Mouse (Mus musculus) kidney, embryonic 14.5 days (tissue): ENCODE data around the gene Samd9l. TPM values are rescaled to one million over a fixed set of nuclear protein-coding genes. Genes with fewer than 3 reads are reported as not detected.
"Not testable (repeated sequence)": the region's sequence is repeated elsewhere in the genome, so short reads cannot be mapped to it uniquely, and the experiment has no call there.

Source experiments
- ATAC-seq: fragments of 200-750 bp; cut with Nextera tagmentation; 2 replicates; pipeline ENCODE4 v1.8.0; 2017; ENCODE audit warnings: moderate number of reproducible peaks, mild to moderate bottlenecking, moderate TSS enrichment, moderate library complexity; ENCODE audit not compliant: low FRiP score, low TSS enrichment
- H3K27ac ChIP-seq: fragments of 300-500 bp; sonication (generic); 2 replicates; pipeline ENCODE4 v1.5.1; 2014; ENCODE audit warnings: low read depth, mild to moderate bottlenecking, low read length, moderate library complexity, mixed read lengths
- H3K27me3 ChIP-seq: fragments of 300-500 bp; sonication (generic); 2 replicates; pipeline ENCODE4 v1.6.1; 2014; ENCODE audit warnings: mild to moderate bottlenecking, low read length; ENCODE audit not compliant: control insufficient read depth, insufficient read depth
- H3K36me3 ChIP-seq: fragments of 300-500 bp; sonication (generic); 2 replicates; pipeline ENCODE4 v1.6.1; 2014; ENCODE audit warnings: low read length, mixed read lengths; ENCODE audit not compliant: control insufficient read depth, insufficient read depth
- H3K4me1 ChIP-seq: fragments of 300-500 bp; sonication (generic); 2 replicates; pipeline ENCODE4 v1.6.1; 2014; ENCODE audit warnings: low read length, mixed read lengths; ENCODE audit not compliant: control insufficient read depth, insufficient read depth
- H3K4me2 ChIP-seq: fragments of 300-500 bp; sonication (generic); replicated peaks from 2 replicates; pipeline ENCODE4 v1.6.1; 2014; ENCODE audit warnings: low read depth, mild to moderate bottlenecking, low read length
- H3K4me3 ChIP-seq: fragments of 300-500 bp; sonication (generic); 2 replicates; pipeline ENCODE4 v1.5.1; 2014; ENCODE audit warnings: mild to moderate bottlenecking, low read length
- H3K9ac ChIP-seq: fragments of 300-500 bp; sonication (generic); 2 replicates; pipeline ENCODE4 v1.6.1; 2014; ENCODE audit warnings: low read depth, mild to moderate bottlenecking, low read length, moderate library complexity
- H3K9me3 ChIP-seq: fragments of 300-500 bp; sonication (generic); 2 replicates; pipeline ENCODE4 v1.6.1; 2016; ENCODE audit warnings: low read length; ENCODE audit not compliant: control insufficient read depth
- WGBS: fragments of 180-500 bp; shearing (Covaris S2); extraction: QIAGEN DNeasy Blood & Tissue Kit; methylation state at CpG from one replicate; pipeline ENCODE4 v1.1.7; 2014; 5-methylcytosine and 5-hydroxymethylcytosine counted together
- polyA plus RNA-seq: library from polyadenylated mRNA; unstranded; fragments of >200 nt; fragmentation: Nextera tagmentation; extraction: Ambion mirVana; gene quantifications from 2 replicates; pipeline ENCODE4 v1.2.1, GENCODE M21; 2014

The Samd9l gene
- polyA plus RNA-seq = 4.7 and 8.2 TPM in 2 replicates

DNA sequence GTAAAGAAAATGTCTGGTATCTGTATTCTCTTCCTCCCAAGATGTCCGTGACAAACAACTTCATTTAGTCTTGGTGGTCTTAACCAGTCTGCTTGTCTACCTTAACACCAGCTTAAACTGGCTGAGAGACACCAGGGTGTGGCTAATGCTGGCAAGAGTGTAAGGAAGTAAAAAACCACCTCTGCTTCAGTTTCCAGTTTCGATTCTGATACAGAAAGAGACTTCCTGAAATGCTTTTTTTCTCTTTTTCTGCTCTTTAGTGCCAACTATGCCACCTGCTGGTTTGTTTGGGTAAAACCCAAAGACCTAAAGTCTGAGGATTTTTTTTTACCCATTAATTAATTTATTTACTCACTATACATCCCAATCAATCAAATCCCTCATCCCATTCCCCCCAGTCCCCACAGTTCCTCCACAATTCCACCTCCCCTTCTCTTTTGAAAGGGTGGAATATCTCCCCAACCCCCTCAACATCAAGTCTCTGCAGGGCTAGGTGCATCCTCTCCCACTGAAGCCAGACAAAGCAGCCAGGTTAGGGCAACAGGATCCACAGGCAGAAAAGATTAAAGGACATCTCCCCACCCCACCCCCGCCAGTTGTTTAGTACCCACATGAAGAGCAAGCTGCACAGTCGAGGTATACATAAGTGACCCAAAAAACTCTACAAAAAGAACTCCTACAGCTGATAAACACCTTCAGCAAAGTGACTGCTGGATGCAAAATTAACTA is at the start of gene Samd9l:
Samd9l (minus strand) TSS at position 233 of the 729 bp plus-strand sequence.
- 40% methylated on average over 4 of the region's 4 CpGs for WGBS
- not testable (repeated sequence) for H3K9ac ChIP-seq, H3K4me1 ChIP-seq, ATAC-seq, H3K27ac ChIP-seq, H3K27me3 ChIP-seq, H3K9me3 ChIP-seq, H3K36me3 ChIP-seq, H3K4me3 ChIP-seq
- 0 out of 2 replicates have a peak within 1 kb of the TSS, but pooled peaks have one; percentile 15 for H3K4me2 ChIP-seq

GRCm38 (mm10) chr6:3447404-3447803 is 48.0 kb upstream of the Samd9l start:
- H3K4me1 ChIP-seq = no peaks in the 10 kb centered on the region
- no peak overlapping the region for H3K4me3 ChIP-seq
- H3K27me3 ChIP-seq = no peaks in the 10 kb centered on the region
- H3K4me2 ChIP-seq = no peak overlapping the region
- no peaks in the 10 kb centered on the region for H3K36me3 ChIP-seq
- H3K9ac ChIP-seq = no peak overlapping the region
- no peak overlapping the region for H3K27ac ChIP-seq
- peak; percentile 80 for ATAC-seq
- WGBS = 6% methylated on average over 5 of the region's 5 CpGs
- H3K9me3 ChIP-seq = no peaks in the 10 kb centered on the region

DNA sequence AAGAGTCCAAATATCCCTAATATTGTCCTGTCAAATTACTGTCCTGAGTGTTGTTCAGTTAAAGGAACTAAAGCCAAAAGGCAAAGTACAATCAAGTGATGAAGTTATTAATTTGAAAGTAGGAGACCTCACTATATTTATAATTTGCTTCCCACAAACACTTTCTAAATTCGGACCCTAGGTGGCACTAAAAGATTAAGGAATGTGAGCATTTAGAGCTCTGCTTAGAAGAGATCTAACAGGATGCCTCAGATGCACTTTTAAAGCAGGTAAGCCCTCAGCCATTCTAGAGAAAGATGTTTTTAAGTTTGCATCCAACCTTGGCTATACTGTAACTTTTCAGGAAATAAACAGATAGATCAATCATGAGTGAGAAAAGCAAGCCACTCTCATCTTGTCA is 44.5 kb upstream of the Samd9l start:
- no peak overlapping the region for H3K4me2 ChIP-seq
- H3K9me3 ChIP-seq = no peaks in the 10 kb centered on the region
- no peaks in the 10 kb centered on the region for H3K36me3 ChIP-seq
- H3K27ac ChIP-seq = no peak overlapping the region
- H3K9ac ChIP-seq = no peak overlapping the region
- no peaks in the 10 kb centered on the region for H3K4me1 ChIP-seq
- ATAC-seq = no peak
- 26% methylated on average over 1 of the region's 1 CpGs for WGBS
- no peaks in the 10 kb centered on the region for H3K27me3 ChIP-seq
- H3K4me3 ChIP-seq = no peak overlapping the region

- Histone ChIP-seq H3K9ac (no peak overlapping the region), H3K36me3 (no peaks in the 10 kb centered on the region), H3K27ac (no peak overlapping the region), H3K4me1 (no peaks in the 10 kb centered on the region), H3K4me3 (no peak overlapping the region), H3K9me3 (no peaks in the 10 kb centered on the region), H3K27me3 (no peaks in the 10 kb centered on the region), H3K4me2 (no peak overlapping the region)
- ATAC-seq = no peak
These were observed 36.7 kb upstream of the Samd9l start for GRCm38 (mm10) chr6:3436087-3436486.

DNA sequence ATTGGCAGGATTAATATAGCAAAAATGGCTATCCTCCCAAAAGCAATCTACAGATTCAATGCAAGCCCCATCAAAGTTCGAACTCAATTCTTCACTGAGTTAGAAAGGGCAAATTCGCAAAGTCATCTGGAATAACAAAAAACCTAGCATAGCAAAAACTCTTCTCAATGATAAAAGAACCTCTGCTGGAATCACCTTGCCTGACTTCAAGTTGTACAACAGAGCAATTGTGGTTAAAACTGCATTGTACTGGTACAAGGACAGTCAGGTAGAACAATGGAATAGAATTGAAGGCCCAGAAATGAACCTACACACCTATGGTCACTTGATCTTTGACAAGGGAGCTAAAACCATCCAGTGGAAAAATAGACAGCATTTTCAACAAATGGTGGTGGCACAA is 31.6 kb upstream of the Samd9l start:
- not testable (repeated sequence) for H3K4me3 ChIP-seq, H3K4me1 ChIP-seq, H3K9ac ChIP-seq, ATAC-seq, H3K9me3 ChIP-seq, H3K27ac ChIP-seq, H3K36me3 ChIP-seq, H3K4me2 ChIP-seq, H3K27me3 ChIP-seq
- WGBS = 86% methylated on average over 2 of the region's 2 CpGs

- H3K27me3 ChIP-seq = no peaks in the 10 kb centered on the region
- no peak overlapping the region for H3K9ac ChIP-seq
- no peak overlapping the region for H3K27ac ChIP-seq
- H3K4me1 ChIP-seq = no peaks in the 10 kb centered on the region
- no peak overlapping the region for H3K4me3 ChIP-seq
- 84% methylated on average over 1 of the region's 1 CpGs for WGBS
- no peaks in the 10 kb centered on the region for H3K9me3 ChIP-seq
- no peak overlapping the region for H3K4me2 ChIP-seq
- no peaks in the 10 kb centered on the region for H3K36me3 ChIP-seq
- ATAC-seq = no peak
These were observed 27.7 kb upstream of the Samd9l start for GRCm38 (mm10) chr6:3427047-3427446.

DNA sequence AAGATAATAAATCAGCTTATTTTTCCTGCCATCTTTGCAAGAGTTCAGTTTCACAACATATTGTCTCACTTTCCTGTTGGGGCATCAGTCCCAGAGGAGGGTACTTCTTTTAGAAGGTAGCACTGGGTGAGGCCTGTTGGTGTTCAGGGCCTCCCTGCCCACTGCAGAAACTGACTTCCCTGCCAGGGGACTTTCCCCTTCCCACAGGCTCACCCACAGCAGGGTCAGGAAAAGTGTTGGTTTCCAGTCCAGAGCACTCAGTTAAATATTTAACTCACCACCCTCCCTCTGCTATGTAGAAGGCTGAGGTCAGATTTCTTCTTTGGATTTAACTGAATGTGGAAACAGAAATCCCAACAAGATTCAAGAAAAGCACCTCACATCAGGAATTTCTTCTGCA is 26.0 kb upstream of the Samd9l start:
- H3K4me3 ChIP-seq, H3K4me1 ChIP-seq, H3K27me3 ChIP-seq, H3K36me3 ChIP-seq, H3K27ac ChIP-seq, H3K4me2 ChIP-seq, H3K9ac ChIP-seq, H3K9me3 ChIP-seq: not testable (repeated sequence)
- ATAC-seq = peak; percentile 86; the same call in 1 of the 2 replicates

DNA sequence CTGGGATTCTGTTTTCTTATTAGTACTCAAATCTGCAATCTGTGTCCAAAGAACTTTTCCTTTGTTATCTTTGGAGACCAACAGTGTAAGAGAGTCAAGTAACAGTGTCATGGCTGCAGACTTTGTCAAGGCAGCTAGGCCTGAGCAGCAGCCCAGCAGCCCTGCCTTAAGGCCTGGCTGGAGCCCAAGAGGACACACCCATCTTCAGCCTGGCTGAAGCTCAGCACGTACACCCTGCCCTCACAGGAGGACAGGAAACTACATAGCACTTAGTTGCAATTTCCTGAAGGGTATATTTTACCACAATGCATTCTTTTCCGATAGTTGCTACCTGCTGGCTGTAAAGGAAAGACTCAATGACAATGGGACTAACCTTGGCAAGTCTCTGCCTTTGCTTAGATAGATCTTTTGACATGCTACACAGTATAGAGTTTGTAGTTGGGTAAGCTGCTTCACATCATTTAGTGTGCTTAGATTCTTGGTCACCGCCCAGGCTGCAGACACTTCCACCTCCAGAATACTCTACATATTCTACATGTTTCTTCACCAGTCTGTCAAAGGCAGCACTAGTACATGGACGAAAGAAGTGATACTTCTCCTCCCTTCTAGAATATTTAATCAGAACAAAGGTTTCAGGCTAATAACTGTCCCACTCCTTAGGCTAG is 25.4 kb upstream of the Samd9l start:
- H3K27me3 ChIP-seq, H3K27ac ChIP-seq, H3K4me3 ChIP-seq, H3K36me3 ChIP-seq, H3K4me2 ChIP-seq, H3K4me1 ChIP-seq, H3K9me3 ChIP-seq, H3K9ac ChIP-seq: not testable (repeated sequence)
- 20% methylated on average over 1 of the region's 4 CpGs for WGBS
- ATAC-seq = peak; percentile 72; the same call in 1 of the 2 replicates

DNA sequence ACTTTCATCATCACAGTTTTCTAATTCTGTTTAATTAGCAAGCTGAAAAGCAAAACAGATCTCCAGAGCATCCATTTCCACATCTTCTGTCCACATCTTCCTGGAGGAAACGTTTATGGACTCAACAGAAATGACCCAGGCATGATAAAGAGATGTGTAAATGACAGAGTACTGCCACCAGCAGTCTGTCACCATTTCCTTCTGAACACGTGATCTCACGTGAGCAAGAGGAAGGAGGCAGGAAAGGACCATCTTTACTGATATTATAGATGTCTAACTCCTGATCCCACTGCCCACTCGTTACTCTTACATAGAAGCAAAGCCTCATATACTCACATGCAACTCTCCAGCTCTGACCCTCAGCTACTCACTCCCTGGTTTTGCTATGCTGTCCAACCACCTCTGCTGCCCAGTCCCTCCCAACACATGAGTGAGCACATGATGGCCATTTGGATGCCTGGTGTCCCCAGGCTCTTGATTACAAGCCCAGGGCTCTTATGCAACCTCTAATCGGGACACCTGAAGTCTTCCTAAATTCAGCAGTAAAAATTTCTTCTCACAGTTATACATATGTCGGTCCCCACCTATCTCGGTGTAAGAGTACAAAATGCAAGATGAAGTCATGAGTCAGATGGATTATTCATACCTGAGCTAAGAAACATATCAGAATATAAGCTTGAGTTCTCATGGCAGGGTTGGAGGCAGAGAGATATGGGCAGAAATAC is 2.0 kb downstream of the Samd9l start:
- H3K9ac ChIP-seq, H3K36me3 ChIP-seq, H3K27ac ChIP-seq, H3K9me3 ChIP-seq, ATAC-seq, H3K27me3 ChIP-seq, H3K4me1 ChIP-seq, H3K4me3 ChIP-seq, H3K4me2 ChIP-seq: not testable (repeated sequence)
- 86% methylated on average over 6 of the region's 7 CpGs for WGBS
